Mouse (Mus musculus): ENCODE data around the gene Ucp2. TPM values are rescaled to one million over a fixed set of nuclear protein-coding genes. Genes with fewer than 3 reads are reported as not detected.

Ucp2 gene
- polyA plus RNA-seq, 1 experiment from 2014 or later = 766 TPM

DNA sequence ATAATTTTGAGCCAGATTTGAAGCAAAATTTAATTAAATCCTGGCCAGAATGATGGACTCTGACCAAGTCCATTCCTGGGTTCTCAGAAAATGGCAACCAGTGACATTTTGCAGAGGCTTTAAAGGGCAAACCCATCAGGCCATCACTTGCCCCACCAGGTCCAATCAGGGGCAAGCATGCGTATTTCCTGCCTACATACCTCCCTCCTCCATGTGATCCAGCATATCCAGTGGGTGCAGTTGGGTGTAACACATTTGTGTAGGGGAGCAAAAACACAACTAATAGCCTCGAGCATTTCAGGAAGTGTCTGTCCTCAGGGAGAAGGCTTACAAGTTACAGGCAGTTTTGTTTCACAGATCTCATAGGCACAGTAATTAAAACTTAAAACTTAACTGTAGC, 5.8 kb upstream of the Ucp2 start:
- no peaks in the 10 kb centered on the region for H3K9me3 ChIP-seq (replicated peaks; ENCODE audit: control insufficient read depth, low read length)
- no peak for ATAC-seq (ENCODE audit: low read depth)
- 52% methylated on average over 2 of the region's 2 CpGs for WGBS (ENCODE audit: insufficient replicate concordance)
- H3K9ac ChIP-seq (ENCODE audit: low read depth, low read length) = no peak overlapping the region
- no peaks in the 10 kb centered on the region for H3K36me3 ChIP-seq (ENCODE audit: control insufficient read depth, insufficient read depth)
- H3K27ac ChIP-seq (ENCODE audit: low read length) = no peak overlapping the region
- no peak overlapping the region for H3K4me2 ChIP-seq (ENCODE audit: low read depth, low read length)
- no peak overlapping the region for H3K4me3 ChIP-seq (ENCODE audit: low read depth, low read length)
- H3K4me1 ChIP-seq (ENCODE audit: control insufficient read depth, low read depth, low read length) = peaks cover 14% of the 10 kb centered on the region
- H3K27me3 ChIP-seq (ENCODE audit: control insufficient read depth, insufficient read depth, low read depth, low read length) = no peaks in the 10 kb centered on the region

GRCm38 (mm10) chr7:100488474-100489048, 4.6 kb upstream of the Ucp2 start:
- ATAC-seq (ENCODE audit: low read depth) = no peak
- Histone ChIP-seq H3K36me3 (ENCODE audit: control insufficient read depth, insufficient read depth) (no peaks in the 10 kb centered on the region), H3K27me3 (ENCODE audit: control insufficient read depth, insufficient read depth, low read depth, low read length) (no peaks in the 10 kb centered on the region), H3K27ac (ENCODE audit: low read length) (no peak overlapping the region), H3K4me2 (ENCODE audit: low read depth, low read length) (no peak overlapping the region), H3K4me1 (ENCODE audit: control insufficient read depth, low read depth, low read length) (peaks cover 16% of the 10 kb centered on the region), H3K9ac (ENCODE audit: low read depth, low read length) (no peak overlapping the region), H3K4me3 (ENCODE audit: low read depth, low read length) (no peak overlapping the region), H3K9me3 (replicated peaks; ENCODE audit: control insufficient read depth, low read length) (no peaks in the 10 kb centered on the region)
- WGBS (ENCODE audit: insufficient replicate concordance) = 58% methylated on average over 10 of the region's 10 CpGs

DNA sequence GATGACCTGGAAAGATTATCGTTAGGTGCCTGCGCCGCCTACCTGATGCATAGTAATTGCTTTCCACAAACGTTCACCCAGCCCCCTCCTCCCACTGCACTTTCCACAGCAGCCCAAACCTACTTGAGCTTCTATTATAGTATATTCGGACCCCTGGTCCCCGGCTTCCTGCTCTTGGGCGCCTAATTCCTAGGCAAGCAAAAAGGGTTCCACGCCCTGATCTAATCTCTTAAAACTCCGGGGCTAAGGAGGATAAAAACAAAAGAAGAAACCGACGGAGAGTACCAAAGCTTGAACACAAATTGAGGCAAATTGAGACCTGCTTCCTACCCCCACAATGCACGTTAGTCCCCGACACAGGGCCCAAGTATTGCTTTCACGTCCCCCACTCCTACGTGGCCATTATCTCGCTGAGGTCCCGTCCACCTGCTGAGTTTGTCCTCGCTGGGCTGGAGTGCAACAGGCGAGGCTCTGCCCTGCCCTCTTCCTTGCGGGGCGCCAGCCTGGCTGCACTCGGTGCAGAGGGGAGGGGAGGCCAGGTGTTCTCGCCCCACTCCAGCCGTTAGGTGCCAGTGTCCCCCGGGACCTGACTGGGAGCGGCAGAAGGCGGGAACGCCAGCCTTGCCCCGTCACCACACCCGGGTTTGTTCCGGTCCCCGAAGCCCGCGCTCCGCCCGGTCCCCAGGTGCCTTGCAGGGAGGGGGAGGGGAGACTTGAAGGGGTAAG, 583 bp upstream of the Ucp2 start:
- Histone ChIP-seq H3K9me3 (replicated peaks; ENCODE audit: control insufficient read depth, low read length) (no peaks in the 10 kb centered on the region), H3K9ac (ENCODE audit: low read depth, low read length) (peak overlapping the region; percentile 97), H3K4me2 (ENCODE audit: low read depth, low read length) (peak overlapping the region; percentile 77), H3K4me1 (ENCODE audit: control insufficient read depth, low read depth, low read length) (peaks cover 34% of the 10 kb centered on the region), H3K27ac (ENCODE audit: low read length) (peak overlapping the region; percentile 93), H3K4me3 (ENCODE audit: low read depth, low read length) (peak overlapping the region; percentile 92), H3K36me3 (ENCODE audit: control insufficient read depth, insufficient read depth) (peaks cover 29% of the 10 kb centered on the region), H3K27me3 (ENCODE audit: control insufficient read depth, insufficient read depth, low read depth, low read length) (no peaks in the 10 kb centered on the region)
- 1% methylated on average over 36 of the region's 36 CpGs for WGBS (ENCODE audit: insufficient replicate concordance)
- ATAC-seq (ENCODE audit: low read depth) = peak; percentile 68

DNA sequence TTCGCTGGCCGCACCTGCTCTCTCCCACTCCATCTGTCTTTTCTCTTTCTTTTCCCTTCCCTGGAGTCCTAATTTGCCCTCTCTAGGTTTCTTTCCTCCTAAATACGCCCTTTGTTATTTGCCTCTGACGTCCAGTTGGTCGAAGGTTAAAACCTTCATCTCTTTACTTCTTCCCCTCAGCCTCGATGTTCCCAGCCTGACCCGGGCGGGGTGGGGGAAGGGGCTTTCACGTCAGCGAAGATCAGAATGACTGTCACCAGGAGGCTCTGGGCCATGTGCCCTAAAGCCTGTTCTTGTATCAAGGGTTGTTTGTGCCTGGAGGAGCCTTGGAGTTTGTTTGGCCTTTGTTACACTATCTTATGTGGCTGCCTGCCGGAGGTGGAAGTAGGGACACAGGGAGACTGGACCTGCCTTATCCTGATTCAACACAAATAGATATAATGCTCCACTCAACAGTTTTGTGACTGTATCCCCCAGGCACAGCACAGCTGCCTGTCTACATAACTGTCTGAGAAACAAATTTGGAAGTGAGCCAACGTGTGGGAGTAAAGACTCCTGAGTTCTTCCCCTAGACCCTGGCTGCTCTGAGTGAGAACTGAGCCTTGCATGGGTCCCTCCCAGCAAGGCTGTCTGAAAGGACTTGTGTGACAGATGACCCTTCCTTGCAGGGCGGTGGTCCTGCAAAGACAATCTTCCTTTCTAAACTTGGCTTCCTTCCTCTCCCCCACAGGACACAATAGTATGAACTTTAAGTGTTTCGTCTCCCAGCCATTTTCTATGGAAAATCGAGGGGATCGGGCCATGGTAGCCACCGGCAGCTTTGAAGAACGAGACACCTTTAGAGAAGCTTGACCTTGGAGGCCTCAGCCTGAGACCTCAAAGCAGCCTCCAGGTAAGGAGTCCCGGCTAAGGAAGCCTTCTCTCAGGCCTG, 612 bp downstream of the Ucp2 start:
- H3K27me3 ChIP-seq (ENCODE audit: control insufficient read depth, insufficient read depth, low read depth, low read length) = no peaks in the 10 kb centered on the region
- ATAC-seq (ENCODE audit: low read depth) = peak; percentile 2; the same call in 1 of the 2 replicates
- peak overlapping the region; percentile 92 for H3K4me3 ChIP-seq (ENCODE audit: low read depth, low read length)
- peaks cover 41% of the 10 kb centered on the region for H3K36me3 ChIP-seq (ENCODE audit: control insufficient read depth, insufficient read depth)
- peak overlapping the region; percentile 97 for H3K9ac ChIP-seq (ENCODE audit: low read depth, low read length)
- peak overlapping the region; percentile 93 for H3K27ac ChIP-seq (ENCODE audit: low read length)
- WGBS (ENCODE audit: insufficient replicate concordance) = 13% methylated on average over 19 of the region's 19 CpGs
- peak overlapping the region; percentile 77 for H3K4me2 ChIP-seq (ENCODE audit: low read depth, low read length)
- no peaks in the 10 kb centered on the region for H3K9me3 ChIP-seq (replicated peaks; ENCODE audit: control insufficient read depth, low read length)
- H3K4me1 ChIP-seq (ENCODE audit: control insufficient read depth, low read depth, low read length) = peaks cover 41% of the 10 kb centered on the region

- Histone ChIP-seq H3K36me3 (ENCODE audit: control insufficient read depth, insufficient read depth) (peaks cover 48% of the 10 kb centered on the region), H3K9me3 (replicated peaks; ENCODE audit: control insufficient read depth, low read length) (no peaks in the 10 kb centered on the region), H3K4me1 (ENCODE audit: control insufficient read depth, low read depth, low read length) (peaks cover 41% of the 10 kb centered on the region), H3K27ac (ENCODE audit: low read length) (peak overlapping the region; percentile 93), H3K4me3 (ENCODE audit: low read depth, low read length) (peak overlapping the region; percentile 92), H3K9ac (ENCODE audit: low read depth, low read length) (peak overlapping the region; percentile 97), H3K27me3 (ENCODE audit: control insufficient read depth, insufficient read depth, low read depth, low read length) (no peaks in the 10 kb centered on the region), H3K4me2 (ENCODE audit: low read depth, low read length) (peak overlapping the region; percentile 77)
- 61% methylated on average over 7 of the region's 7 CpGs for WGBS (ENCODE audit: insufficient replicate concordance)
- no peak for ATAC-seq (ENCODE audit: low read depth)
Measured at GRCm38 (mm10) chr7:100494415-100494831, 1.3 kb downstream of the Ucp2 start.

DNA sequence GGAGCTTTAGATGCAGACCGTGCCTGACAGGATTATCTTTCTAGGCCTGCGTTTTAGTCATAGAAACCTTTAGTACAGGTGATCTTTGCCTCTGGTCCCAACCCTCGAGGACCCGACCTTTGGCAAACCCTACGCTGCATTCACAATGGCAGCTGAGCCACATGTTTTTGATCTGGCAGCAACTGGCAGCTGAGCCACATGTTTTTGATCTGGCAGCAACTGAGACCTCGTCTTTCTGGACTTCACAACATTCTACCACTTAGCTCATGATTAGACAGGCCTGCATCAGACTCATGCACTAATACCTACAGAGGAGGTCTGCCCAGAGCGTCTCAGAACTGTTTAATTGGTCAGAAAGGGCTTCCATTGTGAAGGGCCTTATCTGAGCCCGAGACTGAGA, 1.9 kb downstream of the Ucp2 start:
- H3K36me3 ChIP-seq (ENCODE audit: control insufficient read depth, insufficient read depth) = peaks cover 54% of the 10 kb centered on the region
- WGBS (ENCODE audit: insufficient replicate concordance) = 25% methylated on average over 8 of the region's 8 CpGs
- no peaks in the 10 kb centered on the region for H3K9me3 ChIP-seq (replicated peaks; ENCODE audit: control insufficient read depth, low read length)
- no peaks in the 10 kb centered on the region for H3K27me3 ChIP-seq (ENCODE audit: control insufficient read depth, insufficient read depth, low read depth, low read length)
- H3K4me1 ChIP-seq (ENCODE audit: control insufficient read depth, low read depth, low read length) = peaks cover 44% of the 10 kb centered on the region
- no peak for ATAC-seq (ENCODE audit: low read depth)
- H3K4me3 ChIP-seq (ENCODE audit: low read depth, low read length) = peak overlapping the region; percentile 92
- peak overlapping the region; percentile 77 for H3K4me2 ChIP-seq (ENCODE audit: low read depth, low read length)
- H3K27ac ChIP-seq (ENCODE audit: low read length) = peak overlapping the region; percentile 93
- H3K9ac ChIP-seq (ENCODE audit: low read depth, low read length) = peak overlapping the region; percentile 97

GRCm38 (mm10) chr7:100495581-100496251, 2.6 kb downstream of the Ucp2 start:
- 19% methylated on average over 11 of the region's 11 CpGs for WGBS (ENCODE audit: insufficient replicate concordance)
- H3K4me1 ChIP-seq (ENCODE audit: control insufficient read depth, low read depth, low read length) = peaks cover 50% of the 10 kb centered on the region

GRCm38 (mm10) chr7:100496371-100496770, 3.2 kb downstream of the Ucp2 start:
- no peaks in the 10 kb centered on the region for H3K9me3 ChIP-seq (replicated peaks; ENCODE audit: control insufficient read depth, low read length)
- H3K4me3 ChIP-seq (ENCODE audit: low read depth, low read length) = peak overlapping the region; percentile 92
- H3K9ac ChIP-seq (ENCODE audit: low read depth, low read length) = peak overlapping the region; percentile 97
- H3K4me2 ChIP-seq (ENCODE audit: low read depth, low read length) = peak overlapping the region; percentile 77
- peaks cover 60% of the 10 kb centered on the region for H3K36me3 ChIP-seq (ENCODE audit: control insufficient read depth, insufficient read depth)
- H3K4me1 ChIP-seq (ENCODE audit: control insufficient read depth, low read depth, low read length) = peaks cover 57% of the 10 kb centered on the region
- H3K27me3 ChIP-seq (ENCODE audit: control insufficient read depth, insufficient read depth, low read depth, low read length) = no peaks in the 10 kb centered on the region
- WGBS (ENCODE audit: insufficient replicate concordance) = 72% methylated on average over 6 of the region's 6 CpGs
- ATAC-seq (ENCODE audit: low read depth) = no peak
- peak overlapping the region; percentile 93 for H3K27ac ChIP-seq (ENCODE audit: low read length)

More at GRCm38 (mm10) chr7:100495581-100496251, 2.6 kb downstream of the Ucp2 start:
- ATAC-seq (ENCODE audit: low read depth) = peak; percentile 40
- peak overlapping the region; percentile 77 for H3K4me2 ChIP-seq (ENCODE audit: low read depth, low read length)
- H3K27ac ChIP-seq (ENCODE audit: low read length) = peak overlapping the region; percentile 93
- peaks cover 60% of the 10 kb centered on the region for H3K36me3 ChIP-seq (ENCODE audit: control insufficient read depth, insufficient read depth)
- H3K4me3 ChIP-seq (ENCODE audit: low read depth, low read length) = peak overlapping the region; percentile 92
- H3K27me3 ChIP-seq (ENCODE audit: control insufficient read depth, insufficient read depth, low read depth, low read length) = no peaks in the 10 kb centered on the region
- no peaks in the 10 kb centered on the region for H3K9me3 ChIP-seq (replicated peaks; ENCODE audit: control insufficient read depth, low read length)
- peak overlapping the region; percentile 97 for H3K9ac ChIP-seq (ENCODE audit: low read depth, low read length)

All from liver, embryonic 16.5 days (tissue).